Mouse (Mus musculus) bone marrow macrophage, adult 2 months (primary cell): Measurements from ENCODE around the gene Fhit.

Source experiments
- CTCF ChIP-seq: IDR thresholded peaks from 2 replicates; pipeline ENCODE4 v1.5.1; 2012; ENCODE audit warnings: low read depth, mild to moderate bottlenecking, low read length, moderate library complexity
- POLR2A ChIP-seq: IDR thresholded peaks from 2 replicates; pipeline ENCODE4 v1.6.1; 2012; ENCODE audit warnings: mild to moderate bottlenecking, low read depth, low read length, borderline replicate concordance

GRCm38 (mm10) chr14:9642628-9643027 is 1519.2 kb downstream of the Fhit start:
- no peak for TF ChIP-seq POLR2A
- no peak for TF ChIP-seq CTCF
